Mouse (Mus musculus) stomach, embryonic 14.5 days (tissue): ENCODE measurements around the gene Capzb. TPM values are rescaled to one million over a fixed set of nuclear protein-coding genes. Genes with fewer than 3 reads are reported as not detected.

Source experiments
- ATAC-seq: fragments of 200-750 bp; cut with Nextera tagmentation; 2 replicates; pipeline ENCODE4 v1.8.0; 2017; ENCODE audit warnings: low read depth, moderate TSS enrichment; ENCODE audit not compliant: insufficient number of reproducible peaks, insufficient read depth, low FRiP score
- H3K27ac ChIP-seq: fragments of 300-500 bp; sonication (generic); 2 replicates; pipeline ENCODE4 v1.5.1; 2014; ENCODE audit warnings: mild to moderate bottlenecking, low read length, moderate library complexity, mixed read lengths
- H3K27me3 ChIP-seq: fragments of 300-500 bp; sonication (generic); 2 replicates; pipeline ENCODE4 v1.6.1; 2014; ENCODE audit warnings: low read length, control low read depth, mixed read lengths; ENCODE audit not compliant: control insufficient read depth, insufficient read depth
- H3K36me3 ChIP-seq: fragments of 300-500 bp; sonication (generic); 2 replicates; pipeline ENCODE4 v1.6.1; 2014; ENCODE audit warnings: mild to moderate bottlenecking, control low read depth, low read length, moderate library complexity, mixed read lengths; ENCODE audit not compliant: control insufficient read depth, insufficient read depth
- H3K4me1 ChIP-seq: fragments of 300-500 bp; sonication (generic); 2 replicates; pipeline ENCODE4 v1.6.1; 2014; ENCODE audit warnings: low read length, control low read depth, mixed read lengths; ENCODE audit not compliant: control insufficient read depth, insufficient read depth
- H3K4me2 ChIP-seq: fragments of 300-500 bp; sonication (generic); replicated peaks from 2 replicates; pipeline ENCODE4 v1.6.1; 2014; ENCODE audit warnings: low read depth, low read length, control low read depth
- H3K4me3 ChIP-seq: fragments of 300-500 bp; sonication (generic); 2 replicates; pipeline ENCODE4 v1.5.1; 2014; ENCODE audit warnings: low read depth, low read length, control low read depth
- H3K9ac ChIP-seq: fragments of 300-500 bp; sonication (generic); replicated peaks from 2 replicates; pipeline ENCODE4 v1.6.1; 2014; ENCODE audit warnings: low read depth, mild to moderate bottlenecking, control low read depth, low read length, moderate library complexity, mixed read lengths
- H3K9me3 ChIP-seq: fragments of 300-500 bp; sonication (generic); 2 replicates; pipeline ENCODE4 v1.6.1; 2016; ENCODE audit warnings: low read depth, low read length, control low read depth; ENCODE audit not compliant: control insufficient read depth
- WGBS: fragments of 180-500 bp; shearing (Covaris S2); extraction: QIAGEN DNeasy Blood & Tissue Kit; methylation state at CpG from one replicate; pipeline ENCODE4 v1.1.7; 2014; 5-methylcytosine and 5-hydroxymethylcytosine counted together
- polyA plus RNA-seq: library from polyadenylated mRNA; unstranded; fragments of >200 nt; fragmentation: Nextera tagmentation; extraction: Ambion mirVana; gene quantifications from 2 replicates; pipeline ENCODE4 v1.2.1, GENCODE M21; 2014

The Capzb gene
- polyA plus RNA-seq, 1 experiment from 2014 or later, result 280 TPM

- peaks cover 27% of the 10 kb centered on the region; the same call in 1 of the 2 replicates for H3K36me3 ChIP-seq
- no peak overlapping the region for H3K9ac ChIP-seq
- no peaks in the 10 kb centered on the region for H3K27me3 ChIP-seq
- H3K4me3 ChIP-seq, result no peak overlapping the region
- no peak for ATAC-seq
- no peaks in the 10 kb centered on the region for H3K9me3 ChIP-seq
- 80% methylated on average over 9 of the region's 9 CpGs for WGBS
- H3K4me1 ChIP-seq, result no peaks in the 10 kb centered on the region
- H3K27ac ChIP-seq, result no peak overlapping the region
- no peak overlapping the region for H3K4me2 ChIP-seq
Observed at GRCm38 (mm10) chr4:139271562-139271961, 78.9 kb downstream of the Capzb start.

- peaks cover 27% of the 10 kb centered on the region; the same call in 1 of the 2 replicates for H3K36me3 ChIP-seq
- H3K9ac ChIP-seq, result no peak overlapping the region
- no peaks in the 10 kb centered on the region for H3K4me1 ChIP-seq
- no peaks in the 10 kb centered on the region for H3K9me3 ChIP-seq
- H3K4me3 ChIP-seq, result no peak overlapping the region
- 92% methylated on average over 10 of the region's 10 CpGs for WGBS
- no peaks in the 10 kb centered on the region for H3K27me3 ChIP-seq
- no peak for ATAC-seq
- no peak overlapping the region for H3K4me2 ChIP-seq
- H3K27ac ChIP-seq, result no peak overlapping the region
Observed at GRCm38 (mm10) chr4:139272951-139273680, 80.4 kb downstream of the Capzb start.

- no peak overlapping the region for H3K4me3 ChIP-seq
- no peaks in the 10 kb centered on the region for H3K27me3 ChIP-seq
- WGBS, result 95% methylated on average over 7 of the region's 7 CpGs
- H3K9ac ChIP-seq, result no peak overlapping the region
- no peak for ATAC-seq
- no peaks in the 10 kb centered on the region for H3K4me1 ChIP-seq
- no peak overlapping the region for H3K4me2 ChIP-seq
- peaks cover 18% of the 10 kb centered on the region; the same call in 1 of the 2 replicates for H3K36me3 ChIP-seq
- no peak overlapping the region for H3K27ac ChIP-seq
- no peaks in the 10 kb centered on the region for H3K9me3 ChIP-seq
Observed at GRCm38 (mm10) chr4:139274573-139274972, 81.9 kb downstream of the Capzb start.

GRCm38 (mm10) chr4:139276411-139276810 is 83.7 kb downstream of the Capzb start:
- ATAC-seq, result no peak
- Histone ChIP-seq H3K4me3 (no peak overlapping the region), H3K27ac (no peak overlapping the region), H3K9me3 (no peaks in the 10 kb centered on the region), H3K4me1 (no peaks in the 10 kb centered on the region), H3K36me3 (peaks cover 30% of the 10 kb centered on the region), H3K9ac (no peak overlapping the region), H3K4me2 (no peak overlapping the region), H3K27me3 (no peaks in the 10 kb centered on the region)
- 88% methylated on average over 7 of the region's 7 CpGs for WGBS

- peaks cover 43% of the 10 kb centered on the region for H3K36me3 ChIP-seq
- 0 out of 2 replicates have a peak, but pooled peaks cover 3% of the 10 kb centered on the region for H3K4me1 ChIP-seq
- H3K27ac ChIP-seq, result no peak overlapping the region
- no peaks in the 10 kb centered on the region for H3K9me3 ChIP-seq
- no peak overlapping the region for H3K4me2 ChIP-seq
- no peak overlapping the region for H3K9ac ChIP-seq
- H3K4me3 ChIP-seq, result no peak overlapping the region
- ATAC-seq, result no peak
- no peaks in the 10 kb centered on the region for H3K27me3 ChIP-seq
- 93% methylated on average over 12 of the region's 12 CpGs for WGBS
Observed at GRCm38 (mm10) chr4:139280530-139280929, 87.8 kb downstream of the Capzb start.

- ATAC-seq, result no peak
- 69% methylated on average over 16 of the region's 16 CpGs for WGBS
Observed at GRCm38 (mm10) chr4:139281791-139282345, 89.2 kb downstream of the Capzb start.

GRCm38 (mm10) chr4:139282955-139283417 is 90.3 kb downstream of the Capzb start:
- Histone ChIP-seq H3K36me3 (peaks cover 51% of the 10 kb centered on the region), H3K27ac (peak overlapping the region; percentile 39; the same call in 1 of the 2 replicates), H3K4me2 (no peak overlapping the region), H3K4me1 (0 out of 2 replicates have a peak, but pooled peaks cover 3% of the 10 kb centered on the region), H3K9me3 (no peaks in the 10 kb centered on the region), H3K27me3 (no peaks in the 10 kb centered on the region), H3K9ac (no peak overlapping the region), H3K4me3 (no peak overlapping the region)
- no peak for ATAC-seq
- 38% methylated on average over 6 of the region's 6 CpGs for WGBS

More at GRCm38 (mm10) chr4:139281791-139282345, 89.2 kb downstream of the Capzb start:
- Histone ChIP-seq H3K27ac (no peak overlapping the region), H3K4me3 (no peak overlapping the region), H3K9ac (no peak overlapping the region), H3K9me3 (no peaks in the 10 kb centered on the region), H3K4me1 (0 out of 2 replicates have a peak, but pooled peaks cover 3% of the 10 kb centered on the region), H3K4me2 (no peak overlapping the region), H3K27me3 (no peaks in the 10 kb centered on the region), H3K36me3 (peaks cover 46% of the 10 kb centered on the region)

GRCm38 (mm10) chr4:139284877-139285276 is 92.2 kb downstream of the Capzb start:
- no peak overlapping the region for H3K27ac ChIP-seq
- H3K9ac ChIP-seq, result no peak overlapping the region
- no peak for ATAC-seq
- H3K9me3 ChIP-seq, result no peaks in the 10 kb centered on the region
- WGBS, result 68% methylated on average over 15 of the region's 15 CpGs
- H3K4me3 ChIP-seq, result no peak overlapping the region
- 0 out of 2 replicates have a peak, but pooled peaks cover 3% of the 10 kb centered on the region for H3K4me1 ChIP-seq
- H3K36me3 ChIP-seq, result peaks cover 68% of the 10 kb centered on the region
- H3K4me2 ChIP-seq, result no peak overlapping the region
- H3K27me3 ChIP-seq, result no peaks in the 10 kb centered on the region
